Mouse (Mus musculus) kidney, embryonic 15.5 days (tissue): ENCODE data around the gene Spag8. TPM values are rescaled to one million over a fixed set of nuclear protein-coding genes. Genes with fewer than 3 reads are reported as not detected.

Experiments
- ATAC-seq: fragments of 200-750 bp; cut with Nextera tagmentation; replicated peaks from 2 replicates; pipeline ENCODE4 v1.8.0; 2017; ENCODE audit warnings: moderate TSS enrichment; ENCODE audit not compliant: low FRiP score
- H3K27ac ChIP-seq: fragments of 300-500 bp; sonication (generic); 2 replicates; pipeline ENCODE4 v1.5.1; 2015; ENCODE audit warnings: mild to moderate bottlenecking, inconsistent platforms
- H3K27me3 ChIP-seq: fragments of 300-500 bp; sonication (generic); 2 replicates; pipeline ENCODE4 v1.6.1; 2015; ENCODE audit warnings: inconsistent platforms
- H3K36me3 ChIP-seq: fragments of 300-500 bp; sonication (generic); 2 replicates; pipeline ENCODE4 v1.6.1; 2015; ENCODE audit warnings: inconsistent platforms
- H3K4me1 ChIP-seq: fragments of 300-500 bp; sonication (generic); 2 replicates; pipeline ENCODE4 v1.6.1; 2015; ENCODE audit warnings: inconsistent platforms
- H3K4me2 ChIP-seq: fragments of 300-500 bp; sonication (generic); 2 replicates; pipeline ENCODE4 v1.6.1; 2015; ENCODE audit warnings: moderate library complexity, mild to moderate bottlenecking, inconsistent platforms
- H3K4me3 ChIP-seq: fragments of 300-500 bp; sonication (generic); replicated peaks from 2 replicates; pipeline ENCODE4 v1.5.1; 2015; ENCODE audit warnings: mild to moderate bottlenecking, inconsistent platforms
- H3K9ac ChIP-seq: fragments of 300-500 bp; sonication (generic); 2 replicates; pipeline ENCODE4 v1.6.1; 2015; ENCODE audit warnings: mild to moderate bottlenecking, inconsistent platforms
- H3K9me3 ChIP-seq: fragments of 300-500 bp; sonication (generic); replicated peaks from 2 replicates; pipeline ENCODE4 v1.6.1; 2016; ENCODE audit warnings: inconsistent platforms
- WGBS: fragments of 180-500 bp; shearing (Covaris S2); methylation state at CpG from one replicate; pipeline ENCODE4 v1.1.7; 2015; ENCODE audit warnings: mixed read lengths; 5-methylcytosine and 5-hydroxymethylcytosine counted together
- polyA plus RNA-seq: library from polyadenylated mRNA; unstranded; fragments of >200 nt; fragmentation: Nextera tagmentation; extraction: Ambion mirVana; gene quantifications from 2 replicates; pipeline ENCODE4 v1.2.1, GENCODE M21; 2015

Spag8 gene
- polyA plus RNA-seq = 1.4 and 1.7 TPM in 2 replicates

DNA sequence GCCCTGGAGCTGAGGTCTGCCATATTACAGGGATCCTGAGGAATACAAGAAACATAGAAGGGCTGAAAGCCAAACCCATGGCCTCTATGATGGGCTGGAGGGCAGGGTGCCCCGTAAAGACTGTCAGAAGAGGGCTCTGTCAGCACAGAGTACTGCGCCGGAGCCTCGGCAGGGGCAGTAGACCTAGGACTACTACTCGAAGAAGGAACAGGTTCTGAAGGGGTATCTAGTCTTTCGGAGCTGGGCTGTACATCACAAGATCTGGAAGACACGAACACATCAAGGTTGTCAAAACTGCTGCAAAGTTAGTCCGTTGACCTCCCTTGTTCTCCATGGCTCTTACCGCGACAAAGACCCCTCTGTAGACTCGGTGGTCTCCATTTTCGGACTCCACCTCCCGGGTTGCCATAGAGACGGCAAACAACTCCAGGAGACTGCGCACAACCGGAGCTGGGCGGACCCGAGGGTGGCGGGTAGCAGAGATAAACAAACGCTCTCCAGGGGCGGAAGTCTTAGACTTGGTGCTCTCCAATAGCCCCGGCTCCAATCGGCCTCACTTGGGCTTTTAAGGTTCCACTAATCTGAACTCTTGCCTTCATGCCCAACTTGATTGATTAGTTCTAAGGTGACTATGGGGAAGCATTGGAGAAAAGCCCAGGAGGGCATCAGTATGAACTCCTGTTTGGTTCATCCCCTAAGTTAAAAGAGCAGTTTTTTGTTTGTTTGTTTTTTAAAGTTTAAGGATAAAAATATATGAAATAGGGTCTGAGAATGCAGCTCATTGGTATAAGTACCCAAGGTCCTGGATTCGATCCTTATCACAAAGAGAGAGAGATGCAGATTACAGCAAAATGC, at the start of gene Spag8:
Spag8 (minus strand) TSS at position 434 of the 855 bp plus-strand sequence.
- no peak for ATAC-seq
- Histone ChIP-seq H3K27me3 (no peaks in the 10 kb centered on the region), H3K4me3 (peak within 1 kb of the TSS; percentile 14), H3K4me2 (peak within 1 kb of the TSS; percentile 43), H3K27ac (no peak within 1 kb of the TSS), H3K9me3 (peaks cover 4% of the 10 kb centered on the region; the same call in 1 of the 2 replicates), H3K4me1 (peaks cover 23% of the 10 kb centered on the region), H3K36me3 (peaks cover 15% of the 10 kb centered on the region), H3K9ac (no peak within 1 kb of the TSS)
- WGBS = 19% methylated on average over 24 of the region's 24 CpGs

- no peak for ATAC-seq
- no peaks in the 10 kb centered on the region for H3K9me3 ChIP-seq
- no peaks in the 10 kb centered on the region for H3K36me3 ChIP-seq
- no peak within 1 kb of the TSS for H3K9ac ChIP-seq
- H3K4me3 ChIP-seq = no peak within 1 kb of the TSS
- H3K27me3 ChIP-seq = no peaks in the 10 kb centered on the region
- 92% methylated on average over 6 of the region's 6 CpGs for WGBS
- H3K27ac ChIP-seq = no peak within 1 kb of the TSS
- no peak within 1 kb of the TSS for H3K4me2 ChIP-seq
- H3K4me1 ChIP-seq = 0 out of 2 replicates have a peak, but pooled peaks cover 10% of the 10 kb centered on the region
Observed at GRCm38 (mm10) chr4:43700707-43701106, 47.3 kb upstream of the Spag8 start, which contains the start of gene Olfr70. Olfr70 (minus strand) TSS chr4:43700807.

GRCm38 (mm10) chr4:43696561-43696960, 43.2 kb upstream of the Spag8 start:
- ATAC-seq = no peak
- 91% methylated on average over 13 of the region's 13 CpGs for WGBS
- H3K4me1 ChIP-seq = no peaks in the 10 kb centered on the region
- H3K4me2 ChIP-seq = no peak overlapping the region
- H3K4me3 ChIP-seq = no peak overlapping the region
- H3K9me3 ChIP-seq = no peaks in the 10 kb centered on the region
- no peak overlapping the region for H3K27ac ChIP-seq
- H3K9ac ChIP-seq = no peak overlapping the region
- H3K27me3 ChIP-seq = no peaks in the 10 kb centered on the region
- no peaks in the 10 kb centered on the region for H3K36me3 ChIP-seq

- ATAC-seq = peak; percentile 76; the same call in 1 of the 2 replicates
Observed at GRCm38 (mm10) chr4:43695249-43695671, 41.9 kb upstream of the Spag8 start.

GRCm38 (mm10) chr4:43694439-43695248, 41.2 kb upstream of the Spag8 start:
- Histone ChIP-seq H3K9me3 (no peaks in the 10 kb centered on the region), H3K36me3 (0 out of 2 replicates have a peak, but pooled peaks cover 3% of the 10 kb centered on the region), H3K4me1 (no peaks in the 10 kb centered on the region), H3K4me3 (no peak overlapping the region), H3K4me2 (no peak overlapping the region), H3K9ac (no peak overlapping the region), H3K27ac (no peak overlapping the region), H3K27me3 (no peaks in the 10 kb centered on the region)
- ATAC-seq = no peak
- WGBS = 94% methylated on average over 1 of the region's 1 CpGs

More at GRCm38 (mm10) chr4:43695249-43695671, 41.9 kb upstream of the Spag8 start:
- no peaks in the 10 kb centered on the region for H3K27me3 ChIP-seq
- no peaks in the 10 kb centered on the region for H3K4me1 ChIP-seq
- H3K9me3 ChIP-seq = no peaks in the 10 kb centered on the region
- H3K36me3 ChIP-seq = no peaks in the 10 kb centered on the region
- H3K9ac ChIP-seq = no peak overlapping the region
- H3K27ac ChIP-seq = no peak overlapping the region
- WGBS = 30% methylated on average over 9 of the region's 9 CpGs
- H3K4me3 ChIP-seq = no peak overlapping the region
- no peak overlapping the region for H3K4me2 ChIP-seq

DNA sequence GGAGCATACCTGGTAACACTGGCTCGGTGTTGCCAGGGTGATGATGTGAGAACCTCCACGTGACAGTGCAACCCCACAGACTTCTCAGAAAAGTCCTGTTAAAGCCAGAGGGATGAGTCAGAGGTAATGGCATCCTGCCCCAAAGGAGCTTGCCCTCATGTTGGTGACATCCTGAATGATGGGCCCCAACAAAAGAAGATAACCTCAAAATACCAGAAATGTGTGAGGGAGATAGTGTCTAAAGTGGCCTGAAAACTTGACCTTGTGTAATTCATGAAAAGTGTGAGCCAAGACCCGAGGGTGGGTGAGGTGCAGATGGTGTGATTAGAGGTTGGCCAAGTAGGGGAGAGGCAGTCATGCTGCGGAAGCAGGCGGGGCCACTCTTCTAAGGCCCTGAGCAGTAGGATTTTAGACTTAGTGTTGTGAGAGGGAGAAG, 40.4 kb upstream of the Spag8 start:
- Histone ChIP-seq H3K36me3 (0 out of 2 replicates have a peak, but pooled peaks cover 5% of the 10 kb centered on the region), H3K4me1 (no peaks in the 10 kb centered on the region), H3K9me3 (no peaks in the 10 kb centered on the region), H3K4me2 (no peak overlapping the region), H3K9ac (no peak overlapping the region), H3K27me3 (no peaks in the 10 kb centered on the region), H3K4me3 (no peak overlapping the region), H3K27ac (no peak overlapping the region)
- 74% methylated on average over 5 of the region's 5 CpGs for WGBS
- no peak for ATAC-seq

GRCm38 (mm10) chr4:43691026-43691425, 37.6 kb upstream of the Spag8 start:
- no peak overlapping the region for H3K4me3 ChIP-seq
- WGBS = 80% methylated on average over 5 of the region's 5 CpGs
- no peaks in the 10 kb centered on the region for H3K4me1 ChIP-seq
- no peak overlapping the region for H3K27ac ChIP-seq
- no peak for ATAC-seq
- no peaks in the 10 kb centered on the region for H3K27me3 ChIP-seq
- no peak overlapping the region for H3K4me2 ChIP-seq
- H3K9me3 ChIP-seq = no peaks in the 10 kb centered on the region
- H3K36me3 ChIP-seq = peaks cover 5% of the 10 kb centered on the region; the same call in 1 of the 2 replicates
- H3K9ac ChIP-seq = no peak overlapping the region

DNA sequence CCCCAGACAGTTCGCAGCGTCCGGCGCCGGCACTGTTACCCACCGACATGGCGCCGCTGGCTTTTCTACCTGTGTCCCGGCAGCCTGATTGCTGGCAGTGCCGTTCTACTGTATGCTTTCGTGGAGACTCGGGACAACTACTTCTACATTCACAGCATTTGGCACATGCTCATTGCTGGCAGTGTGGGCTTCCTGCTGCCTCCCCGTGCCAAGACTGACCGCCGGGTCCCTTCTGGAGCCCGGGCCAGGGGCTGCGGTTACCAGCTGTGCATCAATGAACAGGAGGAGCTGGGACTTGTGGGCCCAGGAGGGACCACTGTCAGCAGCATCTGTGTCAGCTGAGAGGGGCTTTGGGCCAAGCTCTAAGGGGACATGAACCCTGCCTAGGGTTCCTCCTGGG, 36.6 kb upstream of the Spag8 start:
- Histone ChIP-seq H3K9ac (no peak overlapping the region), H3K9me3 (no peaks in the 10 kb centered on the region), H3K4me1 (no peaks in the 10 kb centered on the region), H3K36me3 (peaks cover 5% of the 10 kb centered on the region; the same call in 1 of the 2 replicates), H3K4me3 (no peak overlapping the region), H3K4me2 (no peak overlapping the region), H3K27me3 (no peaks in the 10 kb centered on the region), H3K27ac (no peak overlapping the region)
- WGBS = 96% methylated on average over 17 of the region's 17 CpGs
- no peak for ATAC-seq

- Histone ChIP-seq H3K4me2 (no peak overlapping the region), H3K9me3 (no peaks in the 10 kb centered on the region), H3K36me3 (peaks cover 20% of the 10 kb centered on the region; the same call in 1 of the 2 replicates), H3K27me3 (no peaks in the 10 kb centered on the region), H3K4me3 (no peak overlapping the region), H3K4me1 (no peaks in the 10 kb centered on the region), H3K9ac (no peak overlapping the region), H3K27ac (no peak overlapping the region)
- ATAC-seq = no peak
- WGBS = 78% methylated on average over 7 of the region's 7 CpGs
Observed at GRCm38 (mm10) chr4:43679416-43680043, 26.1 kb upstream of the Spag8 start.

DNA sequence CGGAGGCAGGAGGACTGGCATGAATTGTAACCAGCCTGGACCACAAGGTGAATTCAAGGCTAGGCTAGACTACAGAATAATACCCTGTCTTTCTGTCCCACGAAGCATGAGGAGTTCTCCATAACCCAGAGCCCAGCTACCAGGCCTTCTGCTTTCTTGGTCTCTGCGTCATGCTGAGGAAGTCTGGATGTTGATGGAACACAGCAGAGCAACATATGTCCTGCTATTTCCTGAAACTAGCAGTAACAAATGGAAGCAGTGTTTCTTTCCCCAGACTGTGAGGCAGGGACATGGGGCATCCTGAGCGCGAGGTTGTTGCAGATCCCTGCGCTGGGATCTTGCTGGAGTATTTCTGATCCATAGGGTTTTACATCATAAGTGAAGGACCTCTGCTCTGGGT, 25.1 kb upstream of the Spag8 start:
- Histone ChIP-seq H3K9ac (no peak overlapping the region), H3K9me3 (no peaks in the 10 kb centered on the region), H3K4me2 (no peak overlapping the region), H3K4me1 (no peaks in the 10 kb centered on the region), H3K4me3 (no peak overlapping the region), H3K27me3 (no peaks in the 10 kb centered on the region), H3K36me3 (peaks cover 25% of the 10 kb centered on the region; the same call in 1 of the 2 replicates), H3K27ac (no peak overlapping the region)
- 91% methylated on average over 6 of the region's 6 CpGs for WGBS
- no peak for ATAC-seq

DNA sequence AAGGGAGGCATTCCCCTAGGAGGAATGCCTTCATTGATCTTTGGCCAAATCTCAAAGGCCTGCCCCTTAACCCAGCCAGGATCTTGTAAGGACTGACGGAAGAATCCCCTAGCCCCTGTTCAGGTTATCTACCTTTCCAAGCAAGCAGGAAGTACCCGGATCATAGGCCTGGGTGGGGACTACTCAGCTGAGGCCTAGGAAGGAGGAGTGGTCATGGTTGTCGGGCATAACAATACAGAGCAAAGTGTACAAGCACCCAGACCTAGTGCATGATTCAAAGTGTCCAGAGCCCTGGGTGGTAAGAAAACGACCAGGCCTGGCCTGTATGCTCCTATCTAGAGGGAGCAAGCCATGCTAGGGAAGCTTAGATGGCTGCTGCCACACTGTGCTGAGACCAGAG, 22.2 kb upstream of the Spag8 start:
- 82% methylated on average over 4 of the region's 4 CpGs for WGBS
- Histone ChIP-seq H3K9me3 (no peaks in the 10 kb centered on the region), H3K36me3 (0 out of 2 replicates have a peak, but pooled peaks cover 12% of the 10 kb centered on the region), H3K27me3 (no peaks in the 10 kb centered on the region), H3K4me3 (no peak overlapping the region), H3K9ac (no peak overlapping the region), H3K27ac (no peak overlapping the region), H3K4me1 (0 out of 2 replicates have a peak, but pooled peaks cover 4% of the 10 kb centered on the region), H3K4me2 (no peak overlapping the region)
- ATAC-seq = no peak
